Mouse (Mus musculus): Measurements from ENCODE around the gene Kif26a.

Gene Kif26a

GRCm38 (mm10) chr12:112163981-112164839 lies 18.2 kb downstream of the Kif26a start:
- DNase-seq (ENCODE audit: extremely low read depth, low read depth, low spot score): no peak

DNA sequence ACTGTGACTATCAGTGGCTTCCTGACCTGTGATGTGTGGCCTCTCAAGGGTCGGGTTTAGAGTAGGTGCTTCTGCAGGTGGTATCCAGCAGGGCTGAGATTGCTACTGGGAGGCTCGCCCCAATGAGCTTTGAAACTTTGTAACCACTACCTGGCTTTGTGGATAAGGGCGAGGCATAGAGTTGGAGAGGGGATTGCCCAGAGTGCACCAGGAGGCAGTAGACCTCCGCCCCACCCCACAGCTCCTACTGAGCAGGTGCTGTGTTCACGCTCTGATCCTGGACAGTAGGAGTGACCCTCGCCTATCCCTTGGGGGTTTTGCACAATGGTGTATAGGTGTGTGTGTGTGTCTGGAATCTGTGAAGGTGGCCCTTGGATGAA lies 18.8 kb downstream of the Kif26a start:
- DNase-seq (ENCODE audit: extremely low read depth, low read depth, low spot score): no peak

DNA sequence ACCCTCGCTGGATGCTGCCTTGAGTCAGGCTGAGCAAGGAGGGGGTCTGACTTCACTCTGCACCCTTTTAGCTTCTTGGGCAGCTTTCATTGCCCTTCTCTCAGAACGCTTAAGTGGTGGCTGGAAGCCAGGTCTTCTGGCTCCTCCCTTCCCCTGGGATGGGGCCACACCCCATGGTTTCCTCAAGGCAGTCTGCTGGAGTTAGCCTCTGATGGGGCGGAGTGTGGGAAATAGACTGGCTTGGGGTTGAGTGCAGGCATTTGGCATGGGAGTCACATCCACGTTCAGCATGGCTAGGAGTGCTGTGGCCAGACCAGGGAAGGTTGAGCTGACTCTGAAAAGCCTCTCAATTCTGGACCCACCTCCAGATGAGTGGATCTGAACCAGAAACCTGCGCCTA lies 23.2 kb downstream of the Kif26a start:
- no peak for DNase-seq (ENCODE audit: extremely low read depth, low read depth, low spot score)

DNA sequence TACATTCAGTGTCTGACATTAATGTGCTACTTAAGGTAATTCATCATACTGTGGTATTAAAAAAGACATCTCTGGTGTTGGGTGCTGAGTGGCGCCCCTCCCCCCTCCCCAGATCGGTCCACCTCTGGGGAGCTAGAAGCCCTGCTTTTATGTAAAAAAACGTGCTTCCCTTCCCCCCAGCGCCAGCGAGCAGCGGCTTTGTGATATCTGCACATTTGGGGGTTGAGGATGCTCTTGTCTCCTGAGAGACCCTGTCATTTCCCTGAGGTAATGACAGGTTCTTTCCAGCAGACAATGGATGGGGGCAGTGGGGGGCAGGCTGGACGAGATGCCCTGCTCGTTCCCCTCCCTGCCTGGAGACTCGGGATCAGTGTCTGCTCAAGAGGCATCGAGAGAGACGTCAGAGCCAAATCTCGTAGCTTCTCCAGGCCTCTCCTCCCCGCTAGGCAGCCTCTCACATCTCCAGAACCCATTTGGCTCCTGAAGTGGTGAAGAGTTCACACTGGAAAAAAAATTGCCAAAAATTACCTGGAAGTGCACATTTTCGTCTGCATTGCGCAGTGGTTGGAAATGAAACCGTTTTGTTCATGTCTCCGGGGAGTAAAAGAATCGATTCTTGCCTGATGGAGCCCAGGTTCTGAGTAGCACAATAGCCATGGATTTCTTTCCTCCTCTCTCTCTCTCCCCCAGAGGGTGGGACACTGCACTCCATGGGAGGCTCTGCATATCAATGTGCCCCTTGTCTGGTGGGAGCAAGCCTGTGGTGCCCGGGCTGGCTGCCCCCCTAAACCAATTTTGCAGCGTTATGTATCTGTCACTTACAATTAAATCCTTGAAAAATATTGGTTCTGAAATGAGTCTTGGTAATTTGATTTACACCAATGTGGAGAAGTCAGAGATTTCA lies 24.9 kb downstream of the Kif26a start:
- no peak for DNase-seq (ENCODE audit: extremely low read depth, low read depth, low spot score)

GRCm38 (mm10) chr12:112171657-112172056 lies 25.6 kb downstream of the Kif26a start:
- no peak for DNase-seq (ENCODE audit: extremely low read depth, low read depth, low spot score)

DNA sequence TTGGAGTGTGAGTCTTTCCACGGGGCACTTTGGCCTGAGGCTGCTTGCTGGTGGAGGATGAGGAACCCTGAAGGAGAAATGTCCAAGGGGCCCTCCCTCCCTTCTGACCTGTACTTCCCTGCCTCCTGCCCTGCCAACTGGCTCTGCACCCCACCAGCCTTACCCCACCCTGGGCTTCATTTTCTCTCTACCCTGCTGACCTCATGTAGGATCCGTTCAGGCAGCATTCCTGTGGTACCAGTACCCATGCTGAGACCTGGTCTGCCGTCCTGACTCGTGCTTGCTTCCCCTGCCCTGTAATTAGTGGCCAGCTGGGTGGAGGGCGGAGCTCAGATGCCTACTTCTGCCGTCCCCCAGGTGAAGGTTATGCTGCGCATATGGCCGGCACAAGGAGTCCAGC lies 26.2 kb downstream of the Kif26a start:
- DNase-seq (ENCODE audit: extremely low read depth, low read depth, low spot score): no peak

DNA sequence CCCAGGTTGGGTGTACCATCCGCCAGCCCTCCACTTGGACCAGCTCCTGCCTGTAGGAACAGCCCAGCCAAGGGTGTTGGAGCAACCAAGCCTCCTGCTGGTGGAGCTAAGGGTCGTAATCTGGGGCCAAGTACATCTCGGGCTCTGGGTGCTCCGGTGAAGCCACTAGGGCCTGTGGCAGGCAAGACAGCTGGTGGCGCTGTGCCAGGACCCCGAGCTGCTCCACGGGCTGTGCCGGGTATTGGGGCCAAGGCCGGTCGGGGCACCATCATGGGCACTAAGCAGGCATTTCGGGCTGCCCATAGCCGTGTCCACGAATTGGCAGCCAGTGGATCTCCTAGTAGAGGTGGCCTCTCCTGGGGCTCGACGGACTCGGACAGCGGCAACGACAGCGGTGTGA lies 31.7 kb downstream of the Kif26a start:
- no peak for DNase-seq (ENCODE audit: extremely low read depth, low read depth, low spot score)

- DNase-seq (ENCODE audit: extremely low read depth, low read depth, low spot score): no peak
These were observed 33.7 kb downstream of the Kif26a start for GRCm38 (mm10) chr12:112179687-112180086.

GRCm38 (mm10) chr12:112181921-112182608 lies 36.1 kb downstream of the Kif26a start:
- DNase-seq (ENCODE audit: extremely low read depth, low read depth, low spot score): no peak

- DNase-seq (ENCODE audit: extremely low read depth, low read depth, low spot score): no peak
These were observed 36.6 kb downstream of the Kif26a start for GRCm38 (mm10) chr12:112182609-112182955.

- DNase-seq (ENCODE audit: extremely low read depth, low read depth, low spot score): peak; percentile 45
These were observed 37.7 kb downstream of the Kif26a start for GRCm38 (mm10) chr12:112183675-112184074.

- no peak for DNase-seq (ENCODE audit: extremely low read depth, low read depth, low spot score)
These were observed 38.4 kb downstream of the Kif26a start for GRCm38 (mm10) chr12:112184390-112184789.

DNA sequence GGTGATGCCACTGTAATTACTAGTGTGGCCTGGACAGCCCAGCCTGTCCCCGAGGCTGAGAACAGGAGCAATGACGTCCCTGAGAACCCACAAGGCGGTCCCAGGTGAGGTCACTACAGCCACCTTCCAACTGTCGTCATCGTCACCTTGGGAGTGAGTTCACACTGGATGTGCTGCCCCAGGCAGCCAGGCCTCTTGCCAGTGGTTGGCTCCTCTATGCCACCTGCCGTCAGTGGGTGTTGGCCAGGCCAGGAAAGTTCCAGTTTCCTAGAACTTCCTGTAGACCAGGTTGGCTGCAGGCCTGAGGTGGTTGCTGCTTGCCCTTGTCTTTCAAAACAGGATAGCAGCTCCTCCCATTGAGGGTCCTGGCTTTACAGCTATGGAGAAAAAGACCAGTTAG lies 40.9 kb downstream of the Kif26a start:
- DNase-seq (ENCODE audit: extremely low read depth, low read depth, low spot score): no peak

- DNase-seq (ENCODE audit: extremely low read depth, low read depth, low spot score): no peak
These were observed 45.7 kb downstream of the Kif26a start for GRCm38 (mm10) chr12:112191753-112192152.

DNA sequence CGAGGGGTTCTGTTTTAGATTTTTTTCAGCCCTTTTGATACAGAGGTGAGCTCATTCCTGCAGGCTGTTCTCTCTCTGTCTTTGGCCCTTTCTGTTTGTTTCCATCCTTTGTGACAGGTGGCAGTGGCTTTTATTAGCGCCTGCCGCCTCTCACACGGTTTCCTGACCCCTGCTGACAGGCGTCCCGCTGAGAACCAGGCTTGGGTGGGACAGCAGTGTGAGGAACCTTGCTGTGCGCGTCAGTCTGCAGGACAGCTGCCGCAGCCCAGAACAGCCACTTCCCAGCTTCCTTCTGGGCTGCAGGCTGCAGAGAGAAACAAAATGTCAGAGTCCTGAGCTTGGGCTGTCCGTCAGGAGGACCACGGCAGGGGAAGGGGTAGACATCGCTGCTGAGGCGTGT lies 49.0 kb downstream of the Kif26a start:
- DNase-seq (ENCODE audit: extremely low read depth, low read depth, low spot score): no peak

DNA sequence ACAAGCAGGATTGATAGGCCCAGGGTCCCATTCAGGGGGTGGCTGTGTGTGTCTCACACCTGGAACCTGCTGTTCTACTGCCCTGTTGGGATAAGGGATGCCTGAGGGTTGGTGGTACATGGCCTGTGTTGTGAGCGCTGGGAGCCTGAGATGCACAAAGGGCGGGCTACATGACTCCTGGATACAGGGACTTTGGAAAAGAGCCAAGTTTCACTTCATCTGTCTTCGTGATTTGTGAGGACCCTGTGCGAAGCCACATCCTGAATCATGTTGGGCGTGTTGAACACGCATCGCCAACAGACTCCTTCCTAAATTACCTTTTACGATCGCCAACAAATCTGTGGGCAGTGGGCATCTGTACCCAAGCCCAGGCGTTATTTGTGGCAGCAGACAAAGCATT lies 50.6 kb downstream of the Kif26a start:
- DNase-seq (ENCODE audit: extremely low read depth, low read depth, low spot score): no peak

- no peak for DNase-seq (ENCODE audit: extremely low read depth, low read depth, low spot score)
These were observed 53.4 kb downstream of the Kif26a start for GRCm38 (mm10) chr12:112199363-112199762.

- DNase-seq (ENCODE audit: extremely low read depth, low read depth, low spot score): no peak
These were observed 54.0 kb downstream of the Kif26a start for GRCm38 (mm10) chr12:112200045-112200444.

DNA sequence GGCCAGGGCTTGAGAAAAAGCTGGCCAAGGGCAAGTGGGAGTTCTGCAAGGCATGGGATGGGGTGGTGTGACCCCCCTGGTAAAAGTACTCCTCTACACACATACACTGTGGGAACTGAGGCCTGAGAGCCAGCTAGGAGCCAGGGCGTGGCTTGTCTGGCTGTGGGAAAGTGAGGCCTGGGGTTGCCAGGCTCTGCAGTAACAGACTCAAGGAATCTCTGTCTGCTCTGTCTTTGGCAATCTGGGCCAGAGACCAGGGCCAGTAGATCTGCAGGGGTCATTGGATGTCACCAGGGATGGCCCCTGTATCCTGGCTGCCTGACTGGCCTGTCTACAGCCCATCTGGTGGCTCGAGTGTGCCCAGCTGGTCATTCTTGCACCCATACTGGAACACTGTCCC lies 61.2 kb downstream of the Kif26a start:
- no peak for DNase-seq (ENCODE audit: extremely low read depth, low read depth, low spot score)

DNA sequence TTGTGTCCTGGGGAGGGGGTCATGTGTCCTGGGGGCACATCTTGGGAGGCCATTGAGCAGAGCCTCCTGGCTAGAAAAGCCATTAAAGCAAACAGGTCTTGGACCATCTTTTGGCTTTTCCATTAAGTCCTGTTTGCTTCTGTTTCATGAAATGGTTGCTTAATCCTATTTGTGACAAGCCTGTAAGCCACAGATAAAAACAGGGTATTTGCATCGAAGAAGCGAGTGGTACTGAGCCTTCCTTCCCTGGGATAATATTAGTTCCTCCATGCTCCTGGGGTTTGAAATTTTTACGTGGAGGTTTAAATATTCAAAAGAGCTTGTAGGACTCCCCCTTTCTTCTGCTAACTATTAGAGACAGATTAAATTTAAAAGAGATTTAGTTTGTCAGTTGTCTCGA lies 61.7 kb downstream of the Kif26a start:
- DNase-seq (ENCODE audit: extremely low read depth, low read depth, low spot score): no peak

DNA sequence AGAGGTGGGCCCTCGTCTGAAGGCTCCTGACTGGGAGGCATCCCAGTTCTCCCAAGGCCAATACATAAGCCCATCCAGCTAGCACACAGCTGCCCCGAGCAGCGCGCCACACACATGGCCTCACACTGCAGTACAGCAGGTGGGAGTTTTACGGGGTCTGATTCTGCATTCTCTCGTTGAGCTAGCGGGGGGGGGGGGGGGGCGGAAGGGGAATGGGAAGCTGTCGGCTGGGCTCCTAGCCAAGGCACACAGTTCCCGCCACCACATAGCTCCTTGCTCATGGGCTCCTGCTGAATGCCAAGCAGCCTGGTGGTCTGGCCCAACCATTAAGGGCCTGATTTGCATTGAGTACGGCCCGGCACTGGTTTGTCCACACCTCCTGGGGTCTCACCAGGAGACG lies 64.6 kb downstream of the Kif26a start:
- DNase-seq (ENCODE audit: extremely low read depth, low read depth, low spot score): no peak

DNA sequence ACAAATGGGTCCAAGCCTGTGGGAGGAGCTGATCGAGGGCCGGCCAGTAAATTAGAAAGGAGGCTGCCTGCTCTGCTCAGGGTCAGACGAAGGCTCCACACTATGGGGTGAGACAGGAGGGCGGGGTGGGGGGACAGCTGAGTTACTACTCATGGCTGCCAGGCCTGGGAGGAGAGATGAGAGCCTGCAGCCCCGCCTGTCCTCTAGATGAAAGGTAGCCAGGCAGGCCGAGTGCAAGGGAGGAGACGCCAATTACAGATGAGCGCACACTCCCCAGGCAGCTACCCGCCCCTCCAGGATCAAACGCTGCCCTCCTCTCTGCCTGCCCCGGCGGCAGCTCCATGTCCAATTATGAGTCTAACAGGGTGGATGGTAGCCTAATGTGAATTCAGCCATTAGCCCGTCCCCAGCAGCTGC lies 68.4 kb downstream of the Kif26a start:
- no peak for DNase-seq (ENCODE audit: extremely low read depth, low read depth, low spot score)
